Mouse (Mus musculus) kidney, postnatal 0 days (tissue): ENCODE measurements around the gene Tmprss4. TPM values are rescaled to one million over a fixed set of nuclear protein-coding genes. Genes with fewer than 3 reads are reported as not detected.

Experiments used
- ATAC-seq: fragments of 200-750 bp; cut with Nextera tagmentation; replicated peaks from 2 replicates; pipeline ENCODE4 v1.8.0; 2017; ENCODE audit warnings: low read depth, moderate number of reproducible peaks, moderate TSS enrichment, moderate library complexity; ENCODE audit not compliant: low FRiP score
- DNase-seq: peaks from one replicate; pipeline ENCODE4 v3.0.0-alpha.2; 2016; ENCODE audit warnings: low spot score
- H3K27ac ChIP-seq: fragments of 300-500 bp; sonication (generic); 2 replicates; pipeline ENCODE4 v1.5.1; 2014; ENCODE audit warnings: mild to moderate bottlenecking
- H3K27me3 ChIP-seq: fragments of 300-500 bp; sonication (generic); 2 replicates; pipeline ENCODE4 v1.6.1; 2014; ENCODE audit warnings: low read length, mixed read lengths; ENCODE audit not compliant: insufficient read depth
- H3K36me3 ChIP-seq: fragments of 300-500 bp; sonication (generic); 2 replicates; pipeline ENCODE4 v1.6.1; 2014; ENCODE audit warnings: low read length, mixed read lengths; ENCODE audit not compliant: insufficient read depth
- H3K4me1 ChIP-seq: fragments of 300-500 bp; sonication (generic); replicated peaks from 2 replicates; pipeline ENCODE4 v1.6.1; 2014; ENCODE audit warnings: antibody characterized with exemption, low read length, mixed read lengths; ENCODE audit not compliant: insufficient read depth
- H3K4me2 ChIP-seq: fragments of 300-500 bp; sonication (generic); 2 replicates; pipeline ENCODE4 v1.6.1; 2014; ENCODE audit warnings: mild to moderate bottlenecking, low read length, moderate library complexity, mixed read lengths
- H3K4me3 ChIP-seq: fragments of 300-500 bp; sonication (generic); replicated peaks from 2 replicates; pipeline ENCODE4 v1.5.1; 2014; ENCODE audit warnings: low read depth, low read length
- H3K9ac ChIP-seq: fragments of 300-500 bp; sonication (generic); 2 replicates; pipeline ENCODE4 v1.6.1; 2014; ENCODE audit warnings: low read depth, low read length
- H3K9me3 ChIP-seq: fragments of 300-500 bp; sonication (generic); replicated peaks from 2 replicates; pipeline ENCODE4 v1.6.1; 2016; ENCODE audit warnings: low read length, inconsistent platforms, mixed read lengths
- CTCF ChIP-seq: IDR thresholded peaks from 2 replicates; pipeline ENCODE4 v1.5.1; 2016; ENCODE audit warnings: antibody characterized with exemption, low read depth, mild to moderate bottlenecking, moderate library complexity
- WGBS: fragments of 180-500 bp; shearing (Covaris S2); extraction: QIAGEN DNeasy Blood & Tissue Kit; methylation state at CpG from one replicate; pipeline ENCODE4 v1.1.7; 2014; 5-methylcytosine and 5-hydroxymethylcytosine counted together
- polyA plus RNA-seq: library from polyadenylated mRNA; unstranded; fragments of >200 nt; fragmentation: Nextera tagmentation; extraction: Ambion mirVana; gene quantifications from 2 replicates; pipeline ENCODE4 v1.2.1, GENCODE M21; 2015

The Tmprss4 gene
- polyA plus RNA-seq, 1 experiment from 2014 or later: 0.36 TPM

DNA sequence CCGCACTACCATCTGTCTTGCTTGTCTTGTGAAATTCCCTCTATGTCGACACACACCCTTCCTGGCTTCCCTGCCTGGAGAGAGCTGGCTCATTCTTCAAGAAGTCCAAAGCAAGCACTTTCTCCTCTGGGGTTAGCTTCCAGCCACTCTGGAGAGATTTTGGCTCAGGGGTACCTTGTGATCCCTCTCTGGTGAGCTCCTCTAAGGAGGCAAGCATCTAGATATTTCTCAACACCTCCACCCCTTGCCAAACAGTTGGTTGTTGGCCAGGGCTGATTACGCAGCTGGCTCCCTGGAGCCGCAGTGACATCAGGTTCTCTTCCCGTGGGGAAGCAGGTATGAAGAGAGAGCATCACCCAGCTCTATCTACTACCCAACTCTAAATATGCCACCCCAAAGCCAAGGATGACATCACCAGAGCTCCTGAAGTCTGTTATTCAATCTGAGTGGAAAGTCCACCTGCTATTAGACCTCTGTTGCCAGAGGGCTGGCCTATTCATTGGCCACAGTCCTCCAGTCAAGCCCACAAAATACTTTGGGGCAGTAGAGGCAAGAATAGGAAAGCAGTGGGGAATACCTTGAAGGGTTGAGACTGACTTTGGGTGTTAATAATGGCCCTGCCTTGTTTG, 2.5 kb downstream of the Tmprss4 start:
- Histone ChIP-seq H3K9ac (no peak overlapping the region), H3K4me3 (no peak overlapping the region), H3K36me3 (no peaks in the 10 kb centered on the region), H3K4me1 (no peaks in the 10 kb centered on the region), H3K27me3 (no peaks in the 10 kb centered on the region), H3K27ac (no peak overlapping the region), H3K9me3 (no peaks in the 10 kb centered on the region), H3K4me2 (no peak overlapping the region)
- no peak for TF ChIP-seq CTCF
- 86% methylated on average over 5 of the region's 5 CpGs for WGBS
- no peak for ATAC-seq
- no peak for DNase-seq

DNA sequence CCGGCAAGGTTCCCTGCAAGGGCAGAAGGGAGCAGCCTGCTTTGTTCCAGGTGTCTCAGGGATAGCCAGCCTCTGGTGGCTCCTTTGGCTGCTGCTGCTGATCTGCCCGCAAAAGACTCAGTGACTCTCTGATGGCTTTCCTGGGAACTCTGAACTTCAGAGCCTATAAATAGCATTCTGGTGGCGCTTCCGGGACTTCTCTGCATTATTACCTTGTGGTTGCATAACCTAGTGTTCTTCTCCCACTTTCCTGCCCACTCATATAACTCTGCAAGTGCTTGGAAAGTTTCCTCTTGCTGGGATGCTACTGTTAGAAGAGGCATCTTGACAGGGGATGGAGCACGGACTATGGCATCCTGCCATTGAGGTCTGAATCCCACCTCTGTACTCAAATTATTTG, 6.3 kb downstream of the Tmprss4 start:
- no peak overlapping the region for H3K27ac ChIP-seq
- WGBS: 73% methylated on average over 5 of the region's 5 CpGs
- no peak for ATAC-seq

DNA sequence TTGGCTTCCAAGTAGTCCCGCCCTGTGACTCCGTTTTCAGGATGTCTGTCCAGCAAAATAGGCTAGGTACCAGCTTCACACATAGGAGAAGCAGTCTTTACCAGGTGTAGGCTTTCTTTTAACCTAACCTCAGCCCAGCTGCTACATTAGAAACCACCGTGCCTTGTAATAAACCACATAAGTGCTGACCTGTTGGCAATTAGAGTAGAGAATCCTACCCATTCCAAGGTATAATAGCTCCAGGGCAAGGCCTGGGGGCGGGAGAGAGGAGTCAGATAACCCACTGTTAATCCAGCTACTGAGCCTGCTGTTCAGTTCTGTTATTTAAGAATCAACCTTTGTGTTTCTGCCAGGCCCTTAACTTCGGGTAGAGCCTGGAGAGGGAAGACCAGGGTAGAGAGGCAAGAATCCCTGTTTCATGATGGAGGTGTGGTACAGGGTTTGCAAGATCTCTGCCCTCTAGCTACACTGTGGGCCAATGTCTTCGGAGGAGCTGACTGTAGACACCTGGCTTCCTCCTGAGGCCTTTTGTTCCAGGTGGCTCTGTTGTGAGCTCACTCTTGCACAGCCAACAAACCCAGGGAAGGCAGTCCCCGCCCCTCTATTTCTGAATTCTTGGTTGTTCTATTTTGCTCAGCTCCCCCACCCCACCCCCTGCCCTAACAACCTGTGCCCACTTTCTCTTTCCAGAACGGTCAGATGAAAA, 7.6 kb downstream of the Tmprss4 start:
- Histone ChIP-seq H3K9ac (no peak overlapping the region), H3K36me3 (no peaks in the 10 kb centered on the region), H3K27me3 (no peaks in the 10 kb centered on the region), H3K4me3 (no peak overlapping the region), H3K4me2 (no peak overlapping the region), H3K4me1 (no peaks in the 10 kb centered on the region), H3K27ac (no peak overlapping the region), H3K9me3 (no peaks in the 10 kb centered on the region)
- WGBS: 63% methylated on average over 8 of the region's 8 CpGs
- no peak for TF ChIP-seq CTCF
- no peak for ATAC-seq
- no peak for DNase-seq

More for the DNA sequence above, 6.3 kb downstream of the Tmprss4 start:
- no peak overlapping the region for H3K4me2 ChIP-seq
- H3K4me3 ChIP-seq: no peak overlapping the region
- no peaks in the 10 kb centered on the region for H3K9me3 ChIP-seq
- no peak for TF ChIP-seq CTCF
- H3K36me3 ChIP-seq: no peaks in the 10 kb centered on the region
- H3K27me3 ChIP-seq: no peaks in the 10 kb centered on the region
- no peak for DNase-seq
- no peaks in the 10 kb centered on the region for H3K4me1 ChIP-seq
- no peak overlapping the region for H3K9ac ChIP-seq

DNA sequence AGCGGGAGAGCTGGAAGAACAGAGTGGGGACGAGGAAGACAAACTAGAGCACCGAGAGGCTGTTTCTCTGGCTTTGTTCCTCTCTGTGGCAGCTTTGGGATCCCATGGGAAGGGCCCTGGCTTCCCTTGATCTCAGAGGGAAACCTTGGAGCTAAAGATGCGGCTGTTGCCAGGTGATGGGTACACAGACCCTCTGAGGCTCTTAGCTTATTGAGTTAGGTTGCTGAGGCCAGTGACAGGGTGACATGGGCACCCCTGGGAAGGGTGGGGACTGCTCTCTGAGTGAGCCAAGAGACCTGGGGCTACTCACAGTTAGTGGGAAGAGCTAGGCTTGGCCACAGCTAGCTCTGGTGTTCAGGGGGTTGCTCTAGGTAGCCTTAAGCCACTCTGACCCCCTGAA, 8.4 kb downstream of the Tmprss4 start:
- no peak for DNase-seq
- H3K4me1 ChIP-seq: no peaks in the 10 kb centered on the region
- no peak for TF ChIP-seq CTCF
- no peaks in the 10 kb centered on the region for H3K36me3 ChIP-seq
- H3K4me2 ChIP-seq: no peak overlapping the region
- ATAC-seq: no peak
- WGBS: 72% methylated on average over 4 of the region's 4 CpGs
- no peak overlapping the region for H3K9ac ChIP-seq
- no peaks in the 10 kb centered on the region for H3K27me3 ChIP-seq
- H3K4me3 ChIP-seq: no peak overlapping the region
- no peaks in the 10 kb centered on the region for H3K9me3 ChIP-seq
- H3K27ac ChIP-seq: no peak overlapping the region

DNA sequence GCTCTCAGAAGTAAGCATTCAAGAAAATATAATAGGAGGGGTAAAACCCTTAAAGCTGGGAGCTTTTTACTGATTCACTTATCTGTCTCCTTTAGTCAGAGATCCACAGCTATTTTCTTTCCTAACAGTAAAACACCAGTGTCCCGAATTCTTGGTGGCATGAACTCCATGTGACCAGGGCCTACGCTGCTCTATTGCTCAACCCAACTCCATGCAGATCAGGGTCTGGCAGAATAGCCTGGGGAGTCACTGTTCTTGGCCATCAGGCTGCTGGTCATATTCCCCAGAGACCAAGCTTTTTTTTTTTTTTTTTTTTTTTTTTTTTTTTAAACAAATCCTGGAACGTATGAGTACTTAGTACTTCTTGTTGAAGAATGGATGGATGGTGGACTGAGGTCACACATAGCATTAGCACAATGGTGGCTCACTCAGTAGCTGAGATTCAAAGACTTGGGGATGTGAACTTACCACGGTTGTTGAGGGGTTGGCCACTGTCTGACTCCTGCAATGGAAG, 14.2 kb downstream of the Tmprss4 start:
- no peak for TF ChIP-seq CTCF
- Histone ChIP-seq H3K4me1 (no peaks in the 10 kb centered on the region), H3K36me3 (no peaks in the 10 kb centered on the region), H3K27me3 (no peaks in the 10 kb centered on the region), H3K4me2 (no peak overlapping the region), H3K9me3 (no peaks in the 10 kb centered on the region), H3K9ac (no peak overlapping the region), H3K27ac (no peak overlapping the region), H3K4me3 (no peak overlapping the region)
- no peak for ATAC-seq
- WGBS: 83% methylated on average over 4 of the region's 4 CpGs
- no peak for DNase-seq

DNA sequence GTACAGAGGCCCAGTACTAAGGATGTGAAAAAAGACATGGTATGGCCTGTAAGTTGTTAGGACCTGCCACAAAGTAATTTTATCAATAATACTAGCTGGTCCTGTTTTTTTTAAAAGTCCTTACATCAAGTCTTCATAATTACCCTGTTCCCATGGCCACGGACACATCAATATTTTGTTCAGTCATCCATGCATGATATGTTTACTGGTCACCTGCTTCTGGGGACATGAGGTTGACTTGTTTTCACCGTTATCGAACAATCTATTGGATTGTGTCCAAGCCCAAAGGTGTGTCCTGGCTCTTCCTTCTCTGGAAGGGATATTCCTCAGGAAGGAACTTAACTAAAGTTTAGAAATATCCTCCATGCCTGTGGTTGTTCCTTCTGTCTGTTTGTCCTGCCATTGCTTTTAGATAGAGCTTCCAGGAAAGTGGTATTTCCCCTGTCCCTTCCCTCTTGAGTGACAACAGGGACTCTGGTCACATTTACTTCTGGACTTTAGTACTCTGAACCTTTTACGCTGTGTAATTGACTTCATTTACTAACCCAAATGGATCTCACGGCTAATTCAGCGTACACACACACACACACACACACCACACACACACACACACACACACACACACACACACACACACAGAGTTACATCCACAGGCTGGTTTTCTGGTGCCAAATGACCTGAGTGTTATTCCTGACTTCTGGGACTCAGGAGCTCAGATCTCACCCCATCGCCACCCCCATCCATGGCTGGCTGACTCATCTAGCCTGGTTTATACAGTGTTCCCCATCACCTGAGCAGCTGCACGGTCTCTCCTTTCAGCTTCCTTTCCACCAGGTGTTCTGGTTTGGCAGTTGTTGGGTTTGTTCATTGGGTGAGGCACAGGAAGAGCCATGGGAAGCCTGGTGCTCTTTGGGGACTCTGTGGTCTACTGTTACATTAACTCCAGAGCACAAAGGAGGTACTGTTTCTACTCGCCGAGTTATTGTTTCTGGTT, 15.0 kb downstream of the Tmprss4 start:
- no peak for TF ChIP-seq CTCF

More for the DNA sequence above, 15.0 kb downstream of the Tmprss4 start:
- no peaks in the 10 kb centered on the region for H3K36me3 ChIP-seq
- H3K4me2 ChIP-seq: no peak overlapping the region
- H3K4me3 ChIP-seq: no peak overlapping the region
- no peak overlapping the region for H3K9ac ChIP-seq
- no peaks in the 10 kb centered on the region for H3K9me3 ChIP-seq
- H3K4me1 ChIP-seq: no peaks in the 10 kb centered on the region
- DNase-seq (no peak), ATAC-seq (no peak)
- no peaks in the 10 kb centered on the region for H3K27me3 ChIP-seq
- H3K27ac ChIP-seq: no peak overlapping the region
- WGBS: 88% methylated on average over 10 of the region's 10 CpGs
